Mouse (Mus musculus) adrenal gland, adult 2 months (tissue): Measurements from ENCODE around the gene Vmn2r46. TPM values are rescaled to one million over a fixed set of nuclear protein-coding genes. Genes with fewer than 3 reads are reported as not detected.
"Not testable (repeated sequence)": the region's sequence is repeated elsewhere in the genome, so short reads cannot be mapped to it uniquely, and the experiment has no call there.

Experiments used
- DNase-seq: peaks from one replicate; pipeline ENCODE4 v3.0.0; 2021
- long read RNA-seq: library from polyadenylated mRNA; stranded (forward); transcript quantifications from one replicate; pipeline ENCODE4 v2.0.0, GENCODE M21; 2021
- polyA plus RNA-seq: library from polyadenylated mRNA; depleted of rRNA; stranded (reverse); fragments of >200 nt; gene quantifications from 2 replicates; pipeline ENCODE4 v1.2.3, GENCODE M21; 2012; rRNA removed
- total RNA-seq, 2 experiments: library from RNA; stranded (reverse); gene quantifications; 2 replicates each; pipeline ENCODE4 v1.2.3; 2021

Vmn2r46 gene
- total RNA-seq (not detected), polyA plus RNA-seq (not detected in 2 replicates)
- long read RNA-seq = 0 reads

DNA sequence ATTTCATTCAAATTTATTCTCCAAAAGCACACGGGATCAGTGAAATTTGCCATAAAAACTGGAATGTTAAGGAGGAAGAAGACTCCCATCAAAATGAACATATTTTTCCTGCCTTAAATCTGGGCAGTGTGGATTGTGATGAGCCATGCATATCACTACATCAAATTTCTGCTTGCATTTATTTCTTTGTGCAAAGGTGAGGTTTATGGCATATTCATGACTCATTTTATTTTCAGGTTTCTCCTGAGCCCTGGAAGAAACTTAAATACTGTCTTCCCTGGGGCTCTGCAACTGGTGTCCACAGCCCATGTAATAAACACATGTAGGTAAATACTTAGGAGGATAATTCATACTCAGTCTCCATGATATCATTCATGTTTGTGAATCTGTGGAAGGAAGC lies at the start of gene Vmn2r46:
TSS of gene Vmn2r46 (minus strand) at position 101 of the 400 bp plus-strand sequence.
- not testable (repeated sequence) for DNase-seq

Other genes starting within 250 kb of the Vmn2r46 start
- not detected for gene Vmn2r47, start 70.8 kb upstream of the Vmn2r46 start, total RNA-seq
- not detected in 2 replicates for gene Vmn2r47, start 70.8 kb upstream of the Vmn2r46 start, polyA plus RNA-seq
- gene Vmn2r48, start 183.0 kb upstream of the Vmn2r46 start, total RNA-seq = not detected
- gene Vmn2r48, start 183.0 kb upstream of the Vmn2r46 start, polyA plus RNA-seq = not detected in 2 replicates
- gene Vmn2r49, start 221.7 kb upstream of the Vmn2r46 start, total RNA-seq = not detected
- not detected in 2 replicates for gene Vmn2r49, start 221.7 kb upstream of the Vmn2r46 start, polyA plus RNA-seq